Mouse (Mus musculus): ENCODE measurements around the gene 6430548M08Rik. TPM values are rescaled to one million over a fixed set of nuclear protein-coding genes. Genes with fewer than 3 reads are reported as not detected.

The 6430548M08Rik gene
- polyA plus RNA-seq, 1 experiment from 2014 or later = 20.4 TPM

- no peaks in the 10 kb centered on the region for H3K9me3 ChIP-seq (replicated peaks; ENCODE audit: control insufficient read depth, low read length)
- H3K27ac ChIP-seq (ENCODE audit: low read depth, low read length) = peak within 1 kb of the TSS; percentile 81
- peaks cover 27% of the 10 kb centered on the region for H3K4me1 ChIP-seq (ENCODE audit: control insufficient read depth, insufficient read depth, low read length)
- no peaks in the 10 kb centered on the region for H3K27me3 ChIP-seq (replicated peaks; ENCODE audit: control insufficient read depth, insufficient read depth, low read length)
- no peak within 1 kb of the TSS for H3K4me3 ChIP-seq (ENCODE audit: low read depth, low read length)
- WGBS = under 1% methylated on average over 18 of the region's 26 CpGs
- no peaks in the 10 kb centered on the region for H3K36me3 ChIP-seq (ENCODE audit: control insufficient read depth, insufficient read depth, low read length)
- ATAC-seq = peak; percentile 84
- peak within 1 kb of the TSS; percentile 25; the same call in 1 of the 2 replicates for H3K9ac ChIP-seq (ENCODE audit: low read length)
- H3K4me2 ChIP-seq (ENCODE audit: low read length) = peak within 1 kb of the TSS; percentile 49
- DNase-seq (ENCODE audit: low spot score) = peak; percentile 96
Observed at GRCm38 (mm10) chr8:120177318-120178123, 63.6 kb downstream of the 6430548M08Rik start, which contains the start of gene Fam92b. Fam92b (minus strand) TSS chr8:120177466.

GRCm38 (mm10) chr8:120178124-120178514 is 64.2 kb downstream of the 6430548M08Rik start:
- no peak overlapping the region for H3K4me3 ChIP-seq (ENCODE audit: low read depth, low read length)

GRCm38 (mm10) chr8:120179027-120179431 is 65.1 kb downstream of the 6430548M08Rik start:
- peak overlapping the region; percentile 17; the same call in 1 of the 2 replicates for H3K27ac ChIP-seq (ENCODE audit: low read depth, low read length)
- 0% methylated on average over 10 of the region's 10 CpGs for WGBS
- H3K27me3 ChIP-seq (replicated peaks; ENCODE audit: control insufficient read depth, insufficient read depth, low read length) = no peaks in the 10 kb centered on the region
- DNase-seq (ENCODE audit: low spot score) (peak; percentile 91), ATAC-seq (peak; percentile 68)
- no peak overlapping the region; the same call in 1 of the 2 replicates for H3K9ac ChIP-seq (ENCODE audit: low read length)
- peak overlapping the region; percentile 41 for H3K4me2 ChIP-seq (ENCODE audit: low read length)
- no peak overlapping the region for H3K4me3 ChIP-seq (ENCODE audit: low read depth, low read length)
- H3K36me3 ChIP-seq (ENCODE audit: control insufficient read depth, insufficient read depth, low read length) = no peaks in the 10 kb centered on the region
- peaks cover 27% of the 10 kb centered on the region for H3K4me1 ChIP-seq (ENCODE audit: control insufficient read depth, insufficient read depth, low read length)
- no peaks in the 10 kb centered on the region for H3K9me3 ChIP-seq (replicated peaks; ENCODE audit: control insufficient read depth, low read length)

More at GRCm38 (mm10) chr8:120178124-120178514, 64.2 kb downstream of the 6430548M08Rik start:
- WGBS = 2% methylated on average over 10 of the region's 10 CpGs
- H3K36me3 ChIP-seq (ENCODE audit: control insufficient read depth, insufficient read depth, low read length) = no peaks in the 10 kb centered on the region
- H3K4me1 ChIP-seq (ENCODE audit: control insufficient read depth, insufficient read depth, low read length) = peaks cover 27% of the 10 kb centered on the region
- ATAC-seq (no peak), DNase-seq (ENCODE audit: low spot score) (no peak)
- H3K27me3 ChIP-seq (replicated peaks; ENCODE audit: control insufficient read depth, insufficient read depth, low read length) = no peaks in the 10 kb centered on the region
- no peaks in the 10 kb centered on the region for H3K9me3 ChIP-seq (replicated peaks; ENCODE audit: control insufficient read depth, low read length)
- peak overlapping the region; percentile 81; the same call in 1 of the 2 replicates for H3K27ac ChIP-seq (ENCODE audit: low read depth, low read length)
- no peak overlapping the region for H3K9ac ChIP-seq (ENCODE audit: low read length)
- peak overlapping the region; percentile 49 for H3K4me2 ChIP-seq (ENCODE audit: low read length)

- H3K9me3 ChIP-seq (replicated peaks; ENCODE audit: control insufficient read depth, low read length) = no peaks in the 10 kb centered on the region
- H3K4me2 ChIP-seq (ENCODE audit: low read length) = no peak overlapping the region
- peaks cover 35% of the 10 kb centered on the region for H3K4me1 ChIP-seq (ENCODE audit: control insufficient read depth, insufficient read depth, low read length)
- no peak overlapping the region for H3K27ac ChIP-seq (ENCODE audit: low read depth, low read length)
- no peak overlapping the region for H3K9ac ChIP-seq (ENCODE audit: low read length)
- H3K4me3 ChIP-seq (ENCODE audit: low read depth, low read length) = no peak overlapping the region
- H3K36me3 ChIP-seq (ENCODE audit: control insufficient read depth, insufficient read depth, low read length) = no peaks in the 10 kb centered on the region
- no peaks in the 10 kb centered on the region for H3K27me3 ChIP-seq (replicated peaks; ENCODE audit: control insufficient read depth, insufficient read depth, low read length)
- peak; percentile 50 for DNase-seq (ENCODE audit: low spot score)
- ATAC-seq = no peak
- 46% methylated on average over 7 of the region's 7 CpGs for WGBS
Observed at GRCm38 (mm10) chr8:120180445-120180970, 66.6 kb downstream of the 6430548M08Rik start.

- Histone ChIP-seq H3K9me3 (replicated peaks; ENCODE audit: control insufficient read depth, low read length) (no peaks in the 10 kb centered on the region), H3K9ac (ENCODE audit: low read length) (no peak overlapping the region), H3K4me2 (ENCODE audit: low read length) (no peak overlapping the region), H3K36me3 (ENCODE audit: control insufficient read depth, insufficient read depth, low read length) (no peaks in the 10 kb centered on the region), H3K4me1 (ENCODE audit: control insufficient read depth, insufficient read depth, low read length) (peaks cover 39% of the 10 kb centered on the region), H3K4me3 (ENCODE audit: low read depth, low read length) (no peak overlapping the region), H3K27me3 (replicated peaks; ENCODE audit: control insufficient read depth, insufficient read depth, low read length) (no peaks in the 10 kb centered on the region), H3K27ac (ENCODE audit: low read depth, low read length) (no peak overlapping the region)
- ATAC-seq (no peak), DNase-seq (ENCODE audit: low spot score) (no peak)
- 83% methylated on average over 5 of the region's 5 CpGs for WGBS
Observed at GRCm38 (mm10) chr8:120181274-120181673, 67.3 kb downstream of the 6430548M08Rik start.

GRCm38 (mm10) chr8:120181861-120182414 is 68.0 kb downstream of the 6430548M08Rik start:
- no peak for DNase-seq (ENCODE audit: low spot score)
- peaks cover 36% of the 10 kb centered on the region for H3K4me1 ChIP-seq (ENCODE audit: control insufficient read depth, insufficient read depth, low read length)
- no peaks in the 10 kb centered on the region for H3K27me3 ChIP-seq (replicated peaks; ENCODE audit: control insufficient read depth, insufficient read depth, low read length)
- WGBS = 77% methylated on average over 4 of the region's 4 CpGs
- no peaks in the 10 kb centered on the region for H3K36me3 ChIP-seq (ENCODE audit: control insufficient read depth, insufficient read depth, low read length)
- no peaks in the 10 kb centered on the region for H3K9me3 ChIP-seq (replicated peaks; ENCODE audit: control insufficient read depth, low read length)
- no peak for ATAC-seq
- no peak overlapping the region for H3K27ac ChIP-seq (ENCODE audit: low read depth, low read length)
- H3K4me2 ChIP-seq (ENCODE audit: low read length) = no peak overlapping the region
- H3K9ac ChIP-seq (ENCODE audit: low read length) = no peak overlapping the region
- H3K4me3 ChIP-seq (ENCODE audit: low read depth, low read length) = no peak overlapping the region

- H3K9ac ChIP-seq (ENCODE audit: low read length) = no peak overlapping the region
- 33% methylated on average over 8 of the region's 9 CpGs for WGBS
- H3K9me3 ChIP-seq (replicated peaks; ENCODE audit: control insufficient read depth, low read length) = no peaks in the 10 kb centered on the region
- no peak overlapping the region for H3K4me3 ChIP-seq (ENCODE audit: low read depth, low read length)
- H3K4me1 ChIP-seq (ENCODE audit: control insufficient read depth, insufficient read depth, low read length) = peaks cover 22% of the 10 kb centered on the region
- 0 out of 2 replicates have a peak overlapping the region, but pooled peaks have one; percentile 58 for H3K27ac ChIP-seq (ENCODE audit: low read depth, low read length)
- ATAC-seq (peak; percentile 22; the same call in 1 of the 2 replicates), DNase-seq (ENCODE audit: low spot score) (peak; percentile 57)
- no peak overlapping the region for H3K4me2 ChIP-seq (ENCODE audit: low read length)
- H3K27me3 ChIP-seq (replicated peaks; ENCODE audit: control insufficient read depth, insufficient read depth, low read length) = no peaks in the 10 kb centered on the region
- H3K36me3 ChIP-seq (ENCODE audit: control insufficient read depth, insufficient read depth, low read length) = no peaks in the 10 kb centered on the region
Observed at GRCm38 (mm10) chr8:120184366-120184765, 70.4 kb downstream of the 6430548M08Rik start.

- ATAC-seq (peak; percentile 38), DNase-seq (ENCODE audit: low spot score) (peak; percentile 70)
- Histone ChIP-seq H3K4me3 (ENCODE audit: low read depth, low read length) (no peak overlapping the region), H3K9ac (ENCODE audit: low read length) (peak overlapping the region; percentile 43; the same call in 1 of the 2 replicates), H3K27ac (ENCODE audit: low read depth, low read length) (peak overlapping the region; percentile 58), H3K27me3 (replicated peaks; ENCODE audit: control insufficient read depth, insufficient read depth, low read length) (no peaks in the 10 kb centered on the region), H3K9me3 (replicated peaks; ENCODE audit: control insufficient read depth, low read length) (no peaks in the 10 kb centered on the region), H3K36me3 (ENCODE audit: control insufficient read depth, insufficient read depth, low read length) (no peaks in the 10 kb centered on the region), H3K4me1 (ENCODE audit: control insufficient read depth, insufficient read depth, low read length) (peaks cover 22% of the 10 kb centered on the region), H3K4me2 (ENCODE audit: low read length) (peak overlapping the region; percentile 33)
- 22% methylated on average over 16 of the region's 17 CpGs for WGBS
Observed at GRCm38 (mm10) chr8:120184850-120185792, 71.2 kb downstream of the 6430548M08Rik start.

Measured in forebrain, embryonic 14.5 days (tissue).